Mouse (Mus musculus): ENCODE measurements around the gene Mtnr1b.
"Not testable (repeated sequence)": the region's sequence is repeated elsewhere in the genome, so short reads cannot be mapped to it uniquely, and the experiment has no call there.

Mtnr1b gene

GRCm38 (mm10) chr9:15874506-15875160 is at the start of gene Mtnr1b:
TSS of gene Mtnr1b (minus strand) at chr9:15874556.
- no peak for DNase-seq

- DNase-seq: no peak
Observed at GRCm38 (mm10) chr9:15920271-15920670, 45.9 kb upstream of the Mtnr1b start.

DNA sequence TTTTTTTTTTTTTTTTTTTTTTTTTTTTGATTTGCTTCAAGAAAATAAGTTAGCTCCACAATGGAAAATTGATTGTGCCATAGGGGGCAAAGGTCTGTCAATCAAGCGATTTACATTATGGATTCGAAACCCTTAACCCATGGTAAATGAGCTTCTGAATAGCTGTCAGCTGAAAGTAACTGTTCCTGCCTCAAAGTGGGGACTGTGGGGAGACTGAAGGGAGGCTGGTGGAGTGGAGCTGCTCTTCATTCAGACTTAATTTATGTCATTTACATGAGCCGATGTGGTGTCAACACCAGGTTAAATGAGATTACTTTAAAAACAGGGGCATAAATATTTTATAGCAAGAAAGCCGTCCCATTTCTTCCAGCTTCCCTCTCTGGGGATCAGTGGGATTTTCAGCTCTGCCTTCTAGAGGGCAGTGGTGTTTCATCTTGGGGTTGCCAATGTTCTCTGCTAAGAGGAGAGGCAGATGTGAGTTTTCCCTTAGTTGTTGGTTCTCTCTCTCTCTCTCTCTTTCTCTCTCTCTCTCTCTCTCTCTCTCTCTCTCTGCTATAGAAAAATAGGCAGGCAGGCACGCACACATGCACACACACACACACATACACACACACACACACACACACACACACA is 45.1 kb upstream of the Mtnr1b start:
- peak; percentile 11 for DNase-seq

- DNase-seq: no peak
Observed at GRCm38 (mm10) chr9:15916600-15916999, 42.2 kb upstream of the Mtnr1b start.

- DNase-seq: no peak
Observed at GRCm38 (mm10) chr9:15912735-15913134, 38.4 kb upstream of the Mtnr1b start.

- no peak for DNase-seq
Observed at GRCm38 (mm10) chr9:15909397-15910113, 35.2 kb upstream of the Mtnr1b start.

DNA sequence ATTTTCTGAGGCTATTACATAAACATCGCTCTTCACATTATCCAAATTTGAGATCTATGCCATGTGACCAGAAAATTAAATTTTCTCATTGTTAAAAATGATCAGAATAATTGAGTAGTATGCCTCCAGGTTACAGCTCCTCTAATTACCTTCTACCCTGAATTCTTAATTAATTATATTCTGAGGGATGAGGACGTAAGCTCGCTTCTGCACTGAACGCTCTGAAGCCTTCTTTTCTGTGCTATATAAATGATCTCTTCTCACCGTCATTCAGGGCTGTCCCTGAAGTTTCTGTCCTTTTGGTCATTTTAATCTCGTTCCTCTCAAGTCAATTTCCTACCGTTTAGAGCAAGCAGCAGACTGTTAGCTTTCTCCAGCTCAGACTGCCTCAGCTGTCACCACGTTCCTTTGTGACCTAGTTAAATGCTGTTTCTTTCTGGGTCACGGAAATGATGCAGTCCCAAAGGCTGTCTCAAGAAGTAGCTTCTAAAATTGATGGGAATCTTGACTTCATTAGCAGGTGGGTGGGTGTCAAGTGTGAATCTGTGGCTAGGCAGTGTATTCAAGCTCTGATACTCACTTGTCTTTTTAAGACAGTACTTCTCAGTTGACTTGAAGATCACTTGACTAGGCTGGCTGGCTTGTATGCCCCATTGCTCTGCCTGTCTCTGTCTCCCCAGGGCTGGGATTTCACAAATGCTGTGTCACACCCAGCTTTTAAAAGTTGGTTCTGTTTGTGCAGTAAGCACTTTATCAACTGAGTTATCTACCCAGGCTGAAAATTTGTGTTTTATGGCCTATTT is 29.8 kb upstream of the Mtnr1b start:
- DNase-seq: no peak

DNA sequence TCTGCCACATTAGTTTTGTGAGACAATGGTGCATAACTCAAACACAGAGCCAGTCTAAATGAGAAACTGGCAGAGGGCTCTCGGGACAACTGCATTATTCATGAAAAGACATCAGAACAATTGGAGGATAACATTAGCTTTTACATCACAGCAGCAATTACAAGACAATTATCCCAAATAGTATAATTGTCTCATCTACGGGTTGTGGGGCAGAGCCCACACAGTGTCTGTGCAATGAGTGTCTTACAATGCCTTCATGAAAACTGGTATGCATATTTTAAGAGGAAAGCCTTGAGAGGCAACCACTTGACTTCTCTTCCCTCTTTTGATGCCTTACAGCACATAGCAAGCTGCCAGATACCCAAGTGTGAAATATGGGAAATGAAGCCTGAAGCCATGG is 23.8 kb upstream of the Mtnr1b start:
- DNase-seq: no peak

DNA sequence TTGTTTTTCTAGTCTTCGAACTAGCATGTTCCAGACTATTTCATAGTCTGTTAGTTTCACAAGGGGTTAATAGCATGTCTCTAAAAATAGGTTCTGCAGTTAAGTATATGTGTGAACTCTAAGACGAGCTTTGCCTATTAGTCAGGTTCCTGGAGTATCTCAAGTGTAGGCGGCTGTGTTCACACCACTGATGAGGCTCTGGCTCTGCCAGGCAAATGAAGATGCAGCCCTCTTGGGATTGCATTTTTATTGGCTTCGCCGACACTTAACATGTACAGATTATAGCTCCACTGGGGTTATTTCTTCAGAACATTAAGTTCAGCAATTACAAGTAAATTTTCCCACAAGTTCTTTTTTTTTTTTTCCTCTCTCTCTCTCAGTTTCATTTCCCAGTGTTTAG is 12.4 kb upstream of the Mtnr1b start:
- DNase-seq: no peak

DNA sequence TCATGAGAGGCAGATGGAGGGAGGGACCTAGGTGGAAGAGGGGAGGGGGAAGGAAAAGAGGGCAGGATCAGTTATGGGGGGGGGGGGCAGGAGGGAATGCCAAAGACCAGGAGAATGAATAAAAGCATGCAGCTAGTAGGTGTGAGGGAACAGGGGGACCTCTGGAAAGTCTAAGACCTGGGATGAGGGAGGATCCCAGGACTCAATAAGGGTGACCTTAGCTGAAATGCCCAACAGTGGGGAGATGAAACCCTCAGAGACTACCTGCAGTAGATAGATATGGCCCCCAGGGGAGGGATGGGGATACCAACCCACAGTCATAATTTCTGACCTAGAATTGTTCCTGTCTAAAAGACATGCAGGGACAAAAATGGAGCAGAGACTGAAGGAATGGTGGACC is 6.4 kb upstream of the Mtnr1b start:
- no peak for DNase-seq

DNA sequence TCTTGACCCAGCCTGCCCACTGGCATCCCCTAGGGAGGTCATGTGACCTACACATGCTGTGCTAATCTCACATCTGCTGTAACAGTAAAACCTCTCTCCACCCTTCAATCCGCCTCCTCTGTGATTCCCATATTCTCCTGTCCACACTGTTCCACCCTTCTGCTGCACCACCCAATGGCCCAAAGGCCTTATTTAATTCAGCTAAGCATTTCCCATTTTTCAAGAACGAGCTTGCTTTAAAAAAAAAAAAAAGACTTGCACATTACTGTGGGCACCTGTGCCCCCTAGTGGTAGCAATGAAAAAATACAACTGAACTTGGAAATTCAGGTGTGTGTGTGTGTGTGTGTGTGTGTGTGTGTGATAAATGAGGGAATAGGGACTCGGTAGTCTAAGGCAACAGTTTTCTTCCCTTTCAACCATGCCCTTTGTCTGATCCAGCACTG is 5.8 kb upstream of the Mtnr1b start:
- DNase-seq: peak; percentile 61

DNA sequence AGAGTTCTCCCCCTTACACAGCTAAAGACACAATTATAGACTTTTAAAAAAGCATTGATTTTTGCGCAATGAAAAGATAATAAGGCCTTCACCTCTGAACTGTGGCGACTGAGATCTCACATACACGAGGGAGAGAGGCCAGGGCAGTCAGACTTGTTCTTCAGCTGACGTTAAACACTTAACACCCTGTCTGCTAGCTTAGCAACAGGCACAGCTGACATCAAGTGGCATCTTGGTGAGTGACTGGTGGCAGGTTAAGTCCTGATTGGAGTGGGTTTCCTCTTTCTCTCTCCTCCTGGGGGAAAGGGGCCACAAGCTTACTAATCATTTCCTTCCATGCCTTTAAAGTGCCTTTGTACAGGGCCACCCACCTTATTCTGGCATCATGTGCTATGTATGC is 4.3 kb downstream of the Mtnr1b start:
- no peak for DNase-seq

DNA sequence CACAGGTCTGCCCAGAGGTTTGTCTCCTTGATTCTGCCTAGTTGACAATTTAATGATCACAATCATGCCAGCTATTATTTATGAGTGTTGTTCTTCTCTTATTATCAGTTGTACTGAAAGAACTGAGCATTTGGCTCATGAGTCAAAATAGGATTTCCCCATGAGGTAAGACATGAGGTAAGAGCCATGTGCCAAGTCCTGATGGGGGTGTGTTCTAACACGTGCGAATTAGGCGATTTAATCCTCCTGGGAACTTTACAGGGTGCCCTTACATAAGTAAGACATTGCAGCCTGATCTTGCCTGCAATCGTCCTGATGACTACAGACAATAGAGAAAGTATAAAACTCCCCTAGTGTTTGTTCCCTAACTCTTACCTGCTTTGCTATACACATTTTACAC is 4.9 kb downstream of the Mtnr1b start:
- no peak for DNase-seq

DNA sequence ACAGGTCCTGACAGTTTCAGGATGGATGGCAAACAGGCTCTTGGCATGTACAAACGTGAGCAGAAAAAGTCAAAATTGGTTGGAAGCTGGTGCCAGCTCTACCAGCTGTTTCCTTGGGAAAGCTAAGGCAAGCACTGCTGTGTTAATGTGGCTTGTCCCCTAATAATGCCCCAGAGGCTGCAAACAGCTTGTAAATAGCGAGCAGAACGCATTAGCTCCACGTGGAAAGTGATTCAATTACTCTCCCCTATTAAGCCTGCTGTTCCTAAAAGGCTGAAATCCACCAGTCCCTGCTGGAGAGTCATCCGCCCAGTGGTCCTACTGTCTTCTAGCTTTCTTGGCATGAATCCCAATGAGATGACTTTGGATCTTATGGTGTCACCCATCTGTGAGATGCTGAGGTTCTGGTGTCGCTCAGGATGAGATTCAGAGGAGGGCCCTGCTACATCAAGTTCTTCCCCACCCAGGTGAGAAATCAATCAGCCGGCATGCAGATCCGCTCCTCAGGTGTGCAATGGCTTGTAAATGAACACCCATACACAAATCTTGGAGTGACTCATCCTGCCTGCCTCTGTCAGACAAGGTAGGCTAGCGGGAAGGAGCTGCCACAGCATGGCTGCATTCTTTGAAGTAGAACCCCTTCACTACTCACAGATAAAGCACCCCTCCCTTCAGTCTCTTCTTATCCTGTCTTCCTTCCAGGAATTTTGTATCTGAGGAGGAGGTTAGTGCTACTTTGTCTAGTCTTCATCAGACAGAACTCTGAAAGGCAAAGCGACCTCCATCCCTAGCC is 7.9 kb downstream of the Mtnr1b start:
- DNase-seq: no peak

GRCm38 (mm10) chr9:15861402-15861801 is 13.0 kb downstream of the Mtnr1b start:
- DNase-seq: no peak

DNA sequence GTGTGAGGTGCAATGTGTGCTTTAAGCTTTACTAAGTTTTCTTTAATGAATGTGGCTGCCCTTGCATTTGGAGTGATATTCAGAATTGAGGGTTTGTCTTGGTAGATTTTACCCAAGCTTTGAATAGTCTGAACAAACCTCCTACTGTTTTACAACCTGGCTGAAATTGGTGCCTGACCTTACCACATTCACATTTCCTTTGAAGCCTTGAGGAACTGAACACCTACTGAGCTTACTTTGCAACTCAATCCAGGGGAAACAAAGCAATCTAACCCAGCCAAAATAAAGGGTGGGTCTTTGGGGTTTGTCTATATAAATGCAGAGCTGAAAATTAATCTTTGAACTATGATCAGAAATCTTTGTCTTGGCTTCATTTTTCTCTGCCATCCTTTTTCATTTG is 23.6 kb downstream of the Mtnr1b start:
- DNase-seq: no peak

DNA sequence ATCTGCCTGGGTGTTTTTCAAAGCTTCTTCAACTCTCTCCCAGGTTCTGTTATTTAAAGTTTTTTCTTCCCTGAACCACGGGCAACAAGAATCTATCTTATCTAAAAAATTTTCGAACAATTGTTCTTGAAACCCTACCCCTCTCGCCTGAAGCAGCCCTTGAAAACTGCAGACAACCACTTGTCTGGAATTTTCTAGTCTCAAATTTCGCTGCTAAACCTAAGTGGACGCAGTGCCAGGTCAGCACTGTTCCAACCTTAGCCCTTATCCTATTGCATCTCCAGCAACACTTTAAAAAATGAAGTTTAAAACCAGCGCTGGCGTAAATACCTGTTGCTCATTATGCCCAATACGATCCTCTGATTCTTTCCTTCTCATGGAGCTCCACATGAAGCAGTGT is 29.0 kb downstream of the Mtnr1b start:
- DNase-seq: no peak

DNA sequence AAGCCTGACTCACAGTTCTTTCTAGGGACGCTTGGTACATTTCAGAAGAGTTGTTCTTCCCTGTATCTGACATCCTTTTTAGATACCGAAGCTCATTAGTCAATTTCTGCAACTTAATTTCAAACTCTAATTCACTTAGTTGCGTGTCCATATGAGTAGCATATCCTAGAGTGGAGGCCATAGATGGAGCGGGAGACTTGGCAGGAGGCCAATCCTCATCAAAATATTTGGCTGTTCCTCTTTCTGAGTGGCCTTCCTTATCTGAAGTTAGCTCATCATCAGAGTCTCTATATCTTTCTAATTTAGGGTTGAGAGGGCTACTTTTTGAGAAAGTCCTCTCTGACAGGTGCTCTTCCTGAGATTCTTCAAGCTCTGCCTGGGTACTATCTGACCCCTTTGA is 29.4 kb downstream of the Mtnr1b start:
- DNase-seq: not testable (repeated sequence)

DNA sequence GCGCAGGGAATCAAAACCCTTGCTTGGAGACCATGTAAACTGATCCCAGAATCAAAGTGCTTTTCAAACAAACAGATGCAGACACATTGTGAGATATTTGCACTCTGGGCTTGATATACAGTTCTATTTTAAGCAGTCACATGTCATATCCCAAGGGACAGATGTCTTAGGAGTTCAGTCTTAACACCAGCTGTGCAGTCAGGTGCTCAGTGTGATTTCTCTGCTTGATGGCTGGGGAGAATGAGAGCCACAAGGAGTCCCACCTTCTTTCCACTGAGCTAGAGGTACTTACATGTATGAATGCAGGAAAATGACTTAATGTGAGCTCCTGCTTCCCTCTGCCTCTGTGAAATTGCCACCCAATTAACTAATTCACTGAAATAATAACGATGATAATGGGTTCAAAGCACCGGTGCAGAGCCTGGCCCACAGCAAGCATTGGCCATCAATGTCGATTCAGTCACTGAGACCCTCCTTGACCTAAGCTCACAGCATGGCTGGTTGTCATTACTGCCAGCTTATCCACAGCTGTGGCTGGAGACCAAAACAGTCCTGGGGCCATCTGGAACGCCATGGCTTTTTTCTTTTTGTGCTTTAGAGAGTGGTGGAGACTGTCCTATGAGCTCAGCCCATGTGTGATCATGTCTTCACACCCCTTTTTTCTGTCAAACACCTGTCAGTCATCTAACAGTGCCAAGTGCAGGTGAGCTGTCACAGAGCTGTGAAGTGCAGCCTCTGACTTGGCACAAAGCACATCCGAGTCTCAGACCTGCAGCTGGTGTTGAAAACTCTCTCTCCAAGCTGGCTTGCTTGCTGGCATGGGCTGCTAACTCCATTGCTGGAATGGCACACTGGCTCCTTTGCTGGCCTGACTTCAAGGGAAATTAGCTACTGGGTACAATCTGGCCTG is 61.1 kb downstream of the Mtnr1b start:
- DNase-seq: no peak

- DNase-seq: no peak
Observed at GRCm38 (mm10) chr9:15804296-15804695, 70.1 kb downstream of the Mtnr1b start.

- DNase-seq: no peak
Observed at GRCm38 (mm10) chr9:15802413-15803027, 71.8 kb downstream of the Mtnr1b start.

Measured in kidney, postnatal 14 days (tissue).